Mouse (Mus musculus): ENCODE data around the gene Ccdc69. TPM values are rescaled to one million over a fixed set of nuclear protein-coding genes. Genes with fewer than 3 reads are reported as not detected.

Ccdc69 gene
- polyA plus RNA-seq, 1 experiment: 2.0 TPM

- DNase-seq: peak; percentile 31
- Histone ChIP-seq H3K4me3 (ENCODE audit: insufficient read depth, low read depth, low read length) (no peak overlapping the region), H3K36me3 (ENCODE audit: control insufficient read depth, insufficient read depth, low read length) (no peaks in the 10 kb centered on the region), H3K27ac (ENCODE audit: insufficient read depth, low read depth, low read length) (0 out of 2 replicates have a peak overlapping the region, but pooled peaks have one; percentile 4), H3K4me1 (ENCODE audit: control insufficient read depth, insufficient read depth, low read length) (peaks cover 33% of the 10 kb centered on the region), H3K27me3 (replicated peaks; ENCODE audit: control insufficient read depth, insufficient read depth, low read length) (no peaks in the 10 kb centered on the region)
- WGBS: 30% methylated on average over 6 of the region's 6 CpGs
- TF ChIP-seq CTCF (conservative IDR thresholded peaks at IDR 0.05; ENCODE audit: insufficient read depth, insufficient read length, low read depth, low read length) (no peak), POLR2A (IDR thresholded peaks at IDR 0.05; ENCODE audit: low read depth, low read length) (no peak)
Observed at GRCm38 (mm10) chr11:55021859-55022258, 56.1 kb downstream of the Ccdc69 start.

DNA sequence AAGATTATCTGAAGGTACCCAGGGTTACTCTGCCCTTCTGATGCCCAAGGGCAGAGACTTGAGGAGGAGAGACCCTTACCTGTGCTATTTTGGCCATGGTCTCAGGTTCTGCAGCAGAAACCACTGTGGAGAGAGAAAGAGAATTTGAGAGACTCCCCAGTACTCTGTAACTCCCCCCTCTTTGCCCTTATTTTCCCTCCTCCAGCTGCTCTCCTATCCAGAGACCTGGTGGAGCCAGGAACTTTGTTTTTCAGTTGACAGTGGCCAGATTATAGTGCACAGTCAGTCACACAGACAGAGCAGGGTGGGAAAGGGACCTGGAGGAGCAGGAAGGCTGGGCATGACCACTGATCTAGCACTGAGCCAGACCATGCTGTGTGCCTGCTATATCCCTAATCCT is 56.5 kb downstream of the Ccdc69 start:
- no peak for DNase-seq
- Histone ChIP-seq H3K36me3 (ENCODE audit: control insufficient read depth, insufficient read depth, low read length) (no peaks in the 10 kb centered on the region), H3K4me3 (ENCODE audit: insufficient read depth, low read depth, low read length) (no peak overlapping the region), H3K27me3 (replicated peaks; ENCODE audit: control insufficient read depth, insufficient read depth, low read length) (no peaks in the 10 kb centered on the region), H3K4me1 (ENCODE audit: control insufficient read depth, insufficient read depth, low read length) (peaks cover 29% of the 10 kb centered on the region), H3K27ac (ENCODE audit: insufficient read depth, low read depth, low read length) (0 out of 2 replicates have a peak overlapping the region, but pooled peaks have one; percentile 4)
- TF ChIP-seq CTCF (conservative IDR thresholded peaks at IDR 0.05; ENCODE audit: insufficient read depth, insufficient read length, low read depth, low read length) (no peak), POLR2A (IDR thresholded peaks at IDR 0.05; ENCODE audit: low read depth, low read length) (no peak)

- TF ChIP-seq CTCF (conservative IDR thresholded peaks at IDR 0.05; ENCODE audit: insufficient read depth, insufficient read length, low read depth, low read length): no peak
- no peak overlapping the region for H3K27ac ChIP-seq (ENCODE audit: insufficient read depth, low read depth, low read length)
- DNase-seq: no peak
Observed at GRCm38 (mm10) chr11:55019711-55020110, 58.2 kb downstream of the Ccdc69 start.

DNA sequence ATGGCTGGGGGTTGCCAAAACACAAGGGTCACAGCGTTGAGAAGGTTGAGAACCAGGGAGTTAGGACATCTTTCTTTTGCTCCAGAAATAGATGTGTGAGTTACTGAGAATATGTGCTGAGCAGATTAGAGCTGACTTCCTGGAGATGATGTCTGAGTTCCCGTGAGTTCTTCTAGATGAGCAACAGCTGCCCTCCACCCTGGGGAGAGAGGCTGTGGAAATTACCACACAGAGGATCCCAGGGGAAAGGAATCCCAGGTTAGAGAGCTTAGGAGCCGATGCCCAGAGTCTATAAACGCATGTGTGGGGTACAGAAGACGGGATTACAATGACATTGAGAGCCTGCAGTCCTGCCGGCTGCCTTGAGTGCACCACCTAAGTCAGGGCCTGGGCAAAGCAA is 59.9 kb downstream of the Ccdc69 start:
- no peaks in the 10 kb centered on the region for H3K36me3 ChIP-seq (ENCODE audit: control insufficient read depth, insufficient read depth, low read length)
- 0 out of 2 replicates have a peak overlapping the region, but pooled peaks have one; percentile 16 for H3K27ac ChIP-seq (ENCODE audit: insufficient read depth, low read depth, low read length)
- no peaks in the 10 kb centered on the region for H3K27me3 ChIP-seq (replicated peaks; ENCODE audit: control insufficient read depth, insufficient read depth, low read length)
- WGBS: 60% methylated on average over 6 of the region's 6 CpGs
- no peak overlapping the region for H3K4me3 ChIP-seq (ENCODE audit: insufficient read depth, low read depth, low read length)
- no peak for DNase-seq
- H3K4me1 ChIP-seq (ENCODE audit: control insufficient read depth, insufficient read depth, low read length): peaks cover 12% of the 10 kb centered on the region
- no peak for TF ChIP-seq CTCF (conservative IDR thresholded peaks at IDR 0.05; ENCODE audit: insufficient read depth, insufficient read length, low read depth, low read length)

More at GRCm38 (mm10) chr11:55019711-55020110, 58.2 kb downstream of the Ccdc69 start:
- 77% methylated on average over 2 of the region's 2 CpGs for WGBS
- no peaks in the 10 kb centered on the region for H3K27me3 ChIP-seq (replicated peaks; ENCODE audit: control insufficient read depth, insufficient read depth, low read length)
- no peak overlapping the region for H3K4me3 ChIP-seq (ENCODE audit: insufficient read depth, low read depth, low read length)
- H3K36me3 ChIP-seq (ENCODE audit: control insufficient read depth, insufficient read depth, low read length): no peaks in the 10 kb centered on the region
- peaks cover 19% of the 10 kb centered on the region for H3K4me1 ChIP-seq (ENCODE audit: control insufficient read depth, insufficient read depth, low read length)

DNA sequence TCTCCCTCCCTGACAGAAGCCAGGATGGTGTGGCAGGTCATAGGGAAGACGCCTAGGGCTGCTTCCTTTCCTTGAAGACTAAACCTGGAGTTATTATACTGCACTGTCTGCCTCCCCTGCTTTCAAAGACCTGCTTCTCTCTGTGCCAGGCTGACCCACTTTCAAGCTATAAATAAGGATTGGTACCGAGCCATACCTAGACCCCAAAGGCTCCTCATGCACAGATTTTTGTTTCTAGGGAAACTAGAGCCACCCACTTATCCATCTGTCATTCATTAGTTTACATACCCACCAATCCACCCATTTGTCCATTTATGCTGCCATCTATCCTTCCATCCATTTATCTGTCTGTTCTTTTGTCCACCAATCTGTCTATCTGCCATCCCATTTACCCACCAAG is 60.7 kb downstream of the Ccdc69 start:
- TF ChIP-seq POLR2A (IDR thresholded peaks at IDR 0.05; ENCODE audit: low read depth, low read length): no peak
- no peak for TF ChIP-seq CTCF (conservative IDR thresholded peaks at IDR 0.05; ENCODE audit: insufficient read depth, insufficient read length, low read depth, low read length)
- H3K4me3 ChIP-seq (ENCODE audit: insufficient read depth, low read depth, low read length): no peak overlapping the region
- no peak overlapping the region for H3K27ac ChIP-seq (ENCODE audit: insufficient read depth, low read depth, low read length)
- DNase-seq: no peak
- WGBS: 95% methylated on average over 2 of the region's 2 CpGs
- no peaks in the 10 kb centered on the region for H3K27me3 ChIP-seq (replicated peaks; ENCODE audit: control insufficient read depth, insufficient read depth, low read length)
- H3K4me1 ChIP-seq (ENCODE audit: control insufficient read depth, insufficient read depth, low read length): peaks cover 6% of the 10 kb centered on the region
- H3K36me3 ChIP-seq (ENCODE audit: control insufficient read depth, insufficient read depth, low read length): no peaks in the 10 kb centered on the region

DNA sequence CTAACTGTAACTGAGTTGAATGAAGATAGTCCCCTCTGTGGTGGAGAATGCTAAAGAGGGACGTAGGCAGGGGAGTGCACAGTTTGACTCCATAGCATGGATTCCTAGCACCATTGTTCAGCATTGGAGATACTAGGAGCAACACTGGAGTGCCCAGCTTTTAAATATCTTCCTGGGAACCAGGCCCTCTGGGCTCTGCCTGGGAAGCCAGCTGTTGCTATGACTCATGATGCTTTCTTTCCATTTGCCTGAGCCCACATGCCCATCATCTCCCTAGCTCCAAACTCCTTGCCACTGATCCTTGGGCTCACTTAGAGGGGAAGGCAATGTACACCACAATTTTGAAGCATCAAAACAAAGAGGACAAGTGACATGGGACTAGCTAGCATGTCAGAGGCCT is 61.2 kb downstream of the Ccdc69 start:
- no peak overlapping the region for H3K4me3 ChIP-seq (ENCODE audit: insufficient read depth, low read depth, low read length)
- H3K27me3 ChIP-seq (replicated peaks; ENCODE audit: control insufficient read depth, insufficient read depth, low read length): no peaks in the 10 kb centered on the region
- H3K27ac ChIP-seq (ENCODE audit: insufficient read depth, low read depth, low read length): no peak overlapping the region
- 87% methylated on average over 1 of the region's 1 CpGs for WGBS
- DNase-seq: no peak
- H3K36me3 ChIP-seq (ENCODE audit: control insufficient read depth, insufficient read depth, low read length): no peaks in the 10 kb centered on the region
- TF ChIP-seq CTCF (conservative IDR thresholded peaks at IDR 0.05; ENCODE audit: insufficient read depth, insufficient read length, low read depth, low read length): no peak
- TF ChIP-seq POLR2A (IDR thresholded peaks at IDR 0.05; ENCODE audit: low read depth, low read length): no peak
- H3K4me1 ChIP-seq (ENCODE audit: control insufficient read depth, insufficient read depth, low read length): peaks cover 3% of the 10 kb centered on the region

DNA sequence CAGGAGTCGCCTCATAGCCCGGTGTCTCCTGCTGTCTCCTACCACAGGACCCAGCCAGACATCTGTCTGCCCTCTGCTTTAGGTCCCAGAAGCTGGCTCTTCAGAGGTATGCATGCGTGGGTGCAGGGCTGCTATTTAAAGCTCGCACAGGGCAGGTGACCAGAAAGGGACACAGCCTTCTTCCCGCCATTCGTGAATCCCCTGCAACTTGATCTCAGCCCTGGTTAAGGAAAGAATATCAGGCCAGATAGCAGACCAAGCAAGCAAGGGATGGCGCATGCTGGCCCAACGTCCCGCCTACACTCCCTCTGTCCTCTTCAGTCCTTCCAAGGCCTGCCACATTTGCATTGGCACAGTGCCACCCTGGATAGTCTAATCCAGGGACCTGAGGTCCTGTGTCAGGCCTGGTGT is 62.1 kb downstream of the Ccdc69 start:
- no peaks in the 10 kb centered on the region; the same call in 1 of the 2 replicates for H3K36me3 ChIP-seq (ENCODE audit: control insufficient read depth, insufficient read depth, low read length)
- DNase-seq: peak; percentile 63
- no peak for TF ChIP-seq CTCF (conservative IDR thresholded peaks at IDR 0.05; ENCODE audit: insufficient read depth, insufficient read length, low read depth, low read length)
- TF ChIP-seq POLR2A (IDR thresholded peaks at IDR 0.05; ENCODE audit: low read depth, low read length): no peak
- no peaks in the 10 kb centered on the region for H3K27me3 ChIP-seq (replicated peaks; ENCODE audit: control insufficient read depth, insufficient read depth, low read length)
- H3K4me3 ChIP-seq (ENCODE audit: insufficient read depth, low read depth, low read length): no peak overlapping the region
- H3K4me1 ChIP-seq (ENCODE audit: control insufficient read depth, insufficient read depth, low read length): no peaks in the 10 kb centered on the region; the same call in 1 of the 2 replicates
- H3K27ac ChIP-seq (ENCODE audit: insufficient read depth, low read depth, low read length): no peak overlapping the region
- 45% methylated on average over 9 of the region's 9 CpGs for WGBS

Measured in kidney, adult 2 months (tissue).